Mouse (Mus musculus) spleen, adult 2 months (tissue): ENCODE results near the gene Acp6.

Experiments used
- CTCF ChIP-seq: fragments of 200-500 bp; IDR thresholded peaks from 2 replicates; pipeline ENCODE4 v1.5.1; 2011; ENCODE audit warnings: mild to moderate bottlenecking, inconsistent platforms; ENCODE audit not compliant: insufficient read depth, insufficient read length, insufficient replicate concordance; ENCODE audit errors: extremely low read depth
- POLR2A ChIP-seq: fragments of 200-500 bp; IDR thresholded peaks from 2 replicates; pipeline ENCODE4 v1.6.1; 2011; ENCODE audit warnings: low read depth, low read length, inconsistent platforms

- no peak for TF ChIP-seq CTCF
- TF ChIP-seq POLR2A, result no peak
These were observed 64.7 kb downstream of the Acp6 start for GRCm38 (mm10) chr3:97223261-97223660.
